Mouse (Mus musculus): Measurements from ENCODE around the gene Zdhhc13. TPM values are rescaled to one million over a fixed set of nuclear protein-coding genes. Genes with fewer than 3 reads are reported as not detected.

Zdhhc13 gene
- total RNA-seq, 2 experiments from 2014 or later: 11.2 to 13.8 TPM

DNA sequence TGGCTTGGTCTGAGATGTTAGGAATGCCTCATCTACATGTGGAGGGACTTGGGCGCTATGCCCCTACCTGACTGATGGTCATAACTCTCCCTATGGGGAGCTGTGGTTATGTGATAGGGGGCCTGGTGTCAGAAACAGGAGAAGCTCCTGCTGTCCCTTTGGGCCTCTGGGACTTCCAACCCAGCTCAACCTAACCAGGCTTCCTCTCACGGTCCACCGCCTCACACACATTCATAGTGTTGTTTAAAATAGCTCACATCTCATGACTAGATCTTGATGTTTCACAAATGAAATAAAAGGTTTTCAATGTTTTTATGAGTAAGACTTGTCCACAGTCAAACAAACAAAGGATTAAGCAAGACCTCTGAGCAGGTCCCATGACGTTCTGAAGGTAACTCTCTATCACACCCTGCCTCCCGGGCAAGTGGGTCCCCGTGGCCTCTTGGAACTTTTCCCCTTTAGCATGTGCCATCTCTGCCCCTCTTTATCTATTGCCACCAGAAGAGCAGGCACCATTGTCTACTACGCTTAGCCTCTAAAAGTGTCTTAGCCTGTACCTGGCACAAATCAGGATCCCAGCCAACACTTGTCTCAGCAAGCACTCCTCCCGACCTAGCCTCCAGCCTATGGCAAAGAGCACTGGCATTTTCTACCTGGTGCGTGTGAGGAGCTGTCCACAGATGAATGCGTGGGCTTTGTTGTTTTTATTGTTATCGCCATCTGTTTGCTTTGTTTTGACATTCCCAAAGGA is 3.9 kb upstream of the Zdhhc13 start:
- DNase-seq: no peak

DNA sequence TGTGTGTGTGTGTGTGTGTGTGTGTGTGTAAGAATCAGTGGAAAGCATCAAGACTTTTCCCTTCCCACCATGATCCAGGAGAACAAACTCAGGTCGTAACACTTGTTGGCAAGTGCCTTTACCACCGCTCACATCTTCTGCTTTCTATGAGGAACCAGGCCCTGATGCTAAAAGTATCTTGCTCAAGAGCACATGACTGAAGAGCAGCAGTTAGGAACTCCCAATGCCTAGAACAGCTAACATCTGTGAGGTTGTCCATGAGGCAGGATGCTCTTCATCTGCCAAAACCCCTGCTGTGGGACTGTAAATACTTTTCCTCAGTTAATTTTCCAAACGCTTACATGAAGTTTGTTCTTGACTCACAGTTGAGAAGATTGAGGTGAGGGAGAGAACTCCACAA is 455 bp upstream of the Zdhhc13 start:
- DNase-seq: peak in 1 of 2 experiments; percentile 37

DNA sequence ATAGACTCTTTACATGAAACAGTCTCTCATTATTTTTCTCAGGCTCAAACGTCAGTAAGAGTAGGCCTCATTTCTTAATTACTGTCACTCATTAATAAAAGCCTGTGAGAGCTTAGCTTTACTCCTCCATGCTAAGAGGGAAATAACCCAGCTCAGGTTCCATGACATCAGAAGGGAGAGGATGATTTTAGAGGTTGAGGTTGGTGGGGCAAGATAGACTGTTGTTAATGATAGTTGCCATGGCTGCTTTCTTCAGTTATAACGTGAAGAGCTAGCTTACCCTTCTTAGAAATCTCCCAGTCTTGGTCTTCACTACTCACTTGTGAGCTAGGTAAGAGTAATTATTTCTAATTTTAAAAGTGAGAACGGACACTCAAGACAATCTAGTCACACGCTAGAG is 1.3 kb downstream of the Zdhhc13 start:
- DNase-seq: no peak

DNA sequence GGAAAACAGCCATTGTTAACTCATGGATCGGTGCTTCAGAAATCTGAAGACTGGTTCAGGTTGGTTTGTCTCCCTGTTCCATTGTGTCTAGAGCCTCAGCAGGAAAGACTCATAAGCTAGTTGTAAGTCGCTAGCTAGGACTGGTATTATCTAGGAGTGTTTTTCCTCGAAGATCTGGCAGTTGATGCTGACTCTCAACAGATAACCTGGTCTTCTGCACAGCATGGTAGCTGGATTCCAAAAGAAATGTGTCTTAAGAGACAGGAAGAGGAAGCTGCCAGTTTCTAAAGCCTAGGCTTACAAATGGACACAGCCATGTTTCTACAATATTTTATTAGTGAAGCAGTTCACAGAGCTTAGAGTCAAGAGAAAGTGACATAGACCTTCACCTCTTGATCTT is 2.6 kb downstream of the Zdhhc13 start:
- no peak for DNase-seq

DNA sequence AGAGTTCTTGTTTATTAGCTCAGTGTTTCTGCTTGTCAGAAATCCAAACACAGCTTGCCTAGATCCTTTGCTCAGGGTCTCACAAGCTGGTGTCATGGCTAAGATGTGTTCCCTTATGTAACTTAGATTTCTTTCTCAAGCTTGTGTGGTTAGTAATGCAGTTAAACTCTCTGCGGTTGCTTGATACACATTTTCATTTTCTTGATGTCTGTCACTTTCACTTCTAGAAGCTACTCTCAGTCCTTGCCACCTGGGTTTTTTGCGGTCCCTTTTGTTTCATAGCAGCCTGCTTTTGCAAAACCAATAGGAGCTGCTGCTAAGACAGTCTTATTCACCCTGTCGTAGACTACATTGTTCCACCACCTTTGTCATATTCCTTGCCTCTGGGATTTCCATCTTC is 6.3 kb downstream of the Zdhhc13 start:
- DNase-seq: no peak

DNA sequence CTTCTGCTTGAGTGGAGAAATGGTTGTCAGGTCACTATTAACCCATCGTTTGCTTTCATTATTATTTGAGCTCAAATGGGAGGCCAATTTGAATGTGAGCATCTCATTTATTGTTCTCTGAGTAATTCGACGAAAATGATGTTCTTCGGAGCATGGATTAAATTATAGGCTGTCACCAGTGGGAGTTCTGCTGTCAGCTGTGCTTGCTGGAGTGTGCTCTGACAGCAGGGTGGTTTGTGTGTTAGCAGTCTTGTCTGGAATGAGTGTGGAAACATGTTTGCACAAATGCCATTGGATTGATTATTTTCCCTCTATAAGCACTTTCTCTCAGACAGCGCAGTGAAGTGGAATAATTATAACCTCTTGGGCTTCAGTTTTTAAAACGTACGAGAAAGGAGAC is 14.6 kb downstream of the Zdhhc13 start:
- DNase-seq: no peak

DNA sequence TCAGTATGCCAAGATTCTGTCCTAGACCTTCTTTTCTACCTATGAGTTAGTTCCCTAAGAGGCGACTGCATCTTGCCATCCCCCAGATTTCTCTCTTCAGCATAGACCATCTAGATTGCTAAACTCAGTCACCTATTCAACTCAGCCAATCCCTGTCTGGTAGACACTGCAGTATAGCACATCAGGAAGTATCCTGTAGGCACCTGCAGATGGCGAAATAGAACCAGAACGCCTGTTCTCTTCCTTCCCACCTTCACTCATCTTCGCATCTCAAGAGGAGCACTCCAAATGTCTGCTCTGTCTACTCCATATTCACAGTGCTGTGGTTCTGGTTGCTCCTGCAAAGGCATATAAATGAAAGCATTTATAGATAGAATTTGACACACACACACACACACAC is 17.8 kb downstream of the Zdhhc13 start:
- DNase-seq: no peak

DNA sequence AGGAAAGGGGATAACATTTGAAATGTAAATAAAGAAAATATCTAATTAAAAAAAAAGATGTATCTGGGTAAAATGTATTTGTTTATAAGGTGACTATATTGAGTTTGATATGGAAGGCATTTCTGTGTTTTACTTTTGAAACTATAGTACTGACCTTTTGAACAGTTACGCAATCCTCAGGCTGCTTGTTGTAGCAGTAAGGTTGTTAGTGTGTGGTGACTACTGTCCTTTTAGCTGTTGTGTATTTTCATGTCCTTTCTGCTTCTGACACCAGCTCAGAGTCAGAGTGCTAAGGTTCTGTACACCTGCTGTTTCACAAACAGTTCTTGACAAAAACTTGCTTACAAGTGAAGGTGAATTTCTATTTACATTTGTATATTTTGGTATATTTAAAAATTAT is 21.8 kb downstream of the Zdhhc13 start:
- no peak for DNase-seq

DNA sequence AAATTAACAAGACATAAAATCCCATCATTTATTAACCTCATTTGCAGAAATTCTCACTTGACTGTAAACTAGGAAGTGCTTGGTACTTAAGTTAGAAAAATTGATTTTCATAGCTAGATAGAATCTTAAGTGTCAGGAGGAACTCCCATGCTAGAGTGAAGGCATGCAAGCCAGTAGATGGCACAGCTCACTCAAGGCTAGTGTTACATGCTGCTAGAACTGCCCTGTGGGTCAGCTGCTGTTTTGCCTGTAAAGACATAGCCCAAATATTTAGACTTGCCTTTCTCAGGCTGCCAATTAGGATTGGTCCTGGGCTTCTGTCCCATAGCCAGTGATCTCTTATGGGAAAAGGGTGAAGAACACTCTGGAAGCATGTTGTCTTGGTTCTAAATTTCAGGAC is 23.6 kb downstream of the Zdhhc13 start:
- DNase-seq: no peak

DNA sequence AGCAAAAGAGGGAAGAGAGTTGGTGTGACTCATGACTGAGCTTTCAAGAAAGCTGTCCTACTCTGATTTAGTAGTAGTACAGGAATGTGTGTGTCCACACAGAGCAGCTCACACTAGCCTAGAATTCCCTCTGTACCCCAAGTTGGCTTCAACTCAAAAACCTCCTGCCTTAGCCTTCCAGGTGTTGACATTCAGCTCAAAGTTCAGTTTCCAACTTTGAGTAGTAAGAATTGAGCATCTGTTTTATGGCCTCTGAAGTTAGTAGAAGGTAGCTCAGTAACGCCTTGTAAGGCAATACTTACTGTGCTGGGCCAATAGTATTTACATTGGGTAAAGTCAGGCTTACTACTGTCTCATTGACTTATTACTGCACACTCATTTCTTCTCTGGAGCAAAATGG is 24.8 kb downstream of the Zdhhc13 start:
- DNase-seq: no peak

DNA sequence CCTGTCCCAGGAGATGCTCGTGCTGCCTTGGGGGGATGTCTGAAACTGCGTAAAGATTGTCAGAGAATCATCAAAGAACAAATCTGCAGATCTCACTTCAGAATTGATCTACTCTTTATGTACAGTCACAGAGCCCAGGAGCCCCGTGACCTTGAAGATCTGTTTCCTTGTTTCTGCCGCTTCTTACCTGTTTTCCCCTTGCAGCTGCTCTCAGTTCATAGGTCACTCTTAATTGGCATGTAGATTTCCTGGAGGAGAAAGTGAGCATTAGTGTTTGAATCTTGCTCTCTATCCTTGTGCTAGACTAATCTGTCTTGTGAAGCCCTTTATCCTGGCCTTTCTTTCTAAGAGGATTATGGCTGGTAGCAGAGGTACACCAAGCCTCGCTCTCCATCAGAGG is 32.9 kb downstream of the Zdhhc13 start:
- DNase-seq: no peak

DNA sequence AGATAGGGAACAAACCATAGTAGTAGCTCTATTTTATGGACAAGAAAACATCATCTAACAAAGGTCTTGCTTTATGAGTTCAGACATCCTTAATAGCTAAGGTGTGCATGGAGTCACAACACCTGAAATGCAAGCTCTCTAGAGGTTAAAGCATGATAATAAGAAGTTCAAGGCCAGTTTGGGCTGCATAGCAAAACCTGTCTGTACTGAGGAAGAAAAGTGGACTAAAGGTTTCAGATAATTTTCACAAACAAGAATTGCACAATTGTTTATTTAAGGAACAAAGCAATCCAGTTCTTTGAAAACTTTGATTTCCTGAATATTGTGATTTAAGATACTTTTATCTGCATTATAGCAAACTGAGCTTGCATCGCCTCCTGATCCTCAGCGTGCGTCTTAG is 34.8 kb downstream of the Zdhhc13 start:
- no peak for DNase-seq

DNA sequence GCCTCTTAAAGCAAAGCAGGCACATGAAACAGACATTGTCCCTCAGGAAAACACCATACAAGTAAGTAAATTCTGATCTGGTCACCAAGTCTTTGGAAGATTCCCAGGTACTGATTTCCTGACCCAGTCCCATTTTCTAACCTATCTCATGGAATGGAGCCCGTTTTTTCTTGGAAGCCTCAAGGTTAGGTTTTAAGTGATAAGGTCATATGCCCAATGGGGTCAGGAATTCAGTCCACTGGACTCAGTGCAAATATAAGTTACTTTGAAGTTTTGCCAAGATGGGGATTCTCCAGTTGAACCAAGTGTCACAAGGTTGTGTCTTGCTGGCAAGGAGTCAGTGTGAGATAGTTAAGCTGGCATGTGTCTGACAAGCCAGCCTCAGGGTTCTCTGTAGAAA is 35.9 kb downstream of the Zdhhc13 start:
- DNase-seq: no peak

DNA sequence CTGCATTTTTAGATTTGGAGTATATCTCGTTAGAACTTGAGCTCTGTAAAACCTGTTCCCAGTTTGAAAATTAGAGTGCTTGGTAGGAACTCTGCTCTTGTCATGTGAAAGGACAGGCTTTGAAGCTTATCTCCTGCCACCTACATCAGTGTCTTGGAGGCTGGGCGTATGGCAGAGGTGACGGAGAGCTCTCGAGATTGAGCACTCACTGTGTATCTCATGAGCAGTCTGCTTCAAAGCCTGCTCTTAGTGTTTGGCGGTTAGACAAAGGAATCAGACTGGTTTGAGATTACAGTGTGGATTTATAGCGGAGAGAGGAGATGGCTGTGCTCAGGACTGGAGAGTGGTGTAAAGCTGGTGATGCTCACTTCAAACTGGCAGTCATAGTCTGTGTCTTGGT is 36.4 kb downstream of the Zdhhc13 start:
- peak in 1 of 2 experiments; percentile 46 for DNase-seq

DNA sequence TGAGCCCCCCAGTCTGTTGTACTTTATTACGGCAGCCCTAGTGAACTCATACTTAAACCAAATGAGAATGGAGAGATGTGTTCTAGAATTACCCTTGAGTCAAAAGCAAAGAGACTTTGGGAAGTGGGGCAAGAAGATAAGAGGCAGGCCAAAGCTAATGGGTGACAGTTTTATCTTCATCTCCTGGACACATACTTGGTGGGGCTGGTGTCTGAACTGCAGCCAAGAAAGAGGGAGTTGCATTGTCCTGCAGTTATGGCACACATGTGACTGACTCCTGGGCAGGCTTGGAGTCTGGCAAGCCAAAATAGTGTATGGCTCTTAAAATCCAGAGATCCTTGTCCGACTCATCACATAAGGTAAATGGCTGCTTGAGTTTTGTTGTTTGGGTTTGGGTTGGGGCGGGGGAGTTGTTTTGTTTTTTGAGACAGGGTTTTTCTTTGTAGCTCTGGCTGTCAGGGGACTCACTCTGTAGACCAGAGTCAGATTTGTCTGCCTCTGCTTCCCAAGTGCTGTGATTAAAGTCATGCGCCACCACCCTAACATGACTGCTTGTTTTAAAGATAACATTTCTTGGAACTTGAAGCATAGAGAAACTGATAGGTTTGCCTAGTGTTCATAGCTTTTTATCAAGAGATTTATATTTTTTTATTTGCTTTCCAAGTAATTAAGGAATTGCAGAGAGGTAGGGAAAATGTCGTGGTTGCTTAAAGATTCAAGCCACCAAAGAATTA is 40.5 kb downstream of the Zdhhc13 start:
- DNase-seq: peak; percentile 64 to 81

DNA sequence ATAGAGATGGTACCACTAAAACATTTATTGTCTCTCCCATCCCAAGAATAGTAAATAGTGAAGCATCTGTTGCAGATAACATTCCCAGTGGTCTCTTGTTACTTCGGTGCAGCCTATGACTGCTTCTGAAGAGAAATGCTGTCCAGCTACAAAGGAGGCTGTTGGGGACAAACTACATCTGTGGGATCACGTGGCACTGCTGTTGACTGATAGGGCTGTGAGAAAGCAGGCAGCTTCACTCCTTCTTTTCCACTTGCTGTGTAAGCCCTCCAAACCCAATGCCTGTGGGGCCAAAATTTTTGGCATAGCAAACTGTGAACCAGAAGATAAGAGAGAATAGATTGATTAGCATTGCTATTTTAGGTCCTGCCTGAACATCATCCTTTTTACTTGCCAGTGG is 41.6 kb downstream of the Zdhhc13 start:
- DNase-seq: peak in 1 of 2 experiments; percentile 58

DNA sequence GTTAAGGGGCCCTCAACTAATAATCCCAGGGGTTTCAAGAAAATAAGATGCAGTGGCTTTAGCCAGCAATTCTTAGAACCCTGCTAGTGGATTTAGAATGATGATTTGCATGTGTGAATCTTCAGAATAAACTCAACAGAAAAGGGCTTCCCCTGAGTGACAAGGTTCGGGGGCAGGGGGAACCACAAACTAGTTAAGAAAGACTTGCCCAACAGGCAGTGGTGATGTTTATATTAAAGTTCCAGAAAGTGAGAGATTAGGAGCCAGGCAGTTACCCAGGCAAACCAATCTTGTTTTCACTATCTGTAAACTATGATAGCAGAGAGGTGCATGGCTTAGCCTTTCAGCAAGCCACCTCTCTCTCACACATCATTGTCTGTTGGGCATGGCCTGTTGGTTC is 43.9 kb downstream of the Zdhhc13 start:
- no peak for DNase-seq

DNA sequence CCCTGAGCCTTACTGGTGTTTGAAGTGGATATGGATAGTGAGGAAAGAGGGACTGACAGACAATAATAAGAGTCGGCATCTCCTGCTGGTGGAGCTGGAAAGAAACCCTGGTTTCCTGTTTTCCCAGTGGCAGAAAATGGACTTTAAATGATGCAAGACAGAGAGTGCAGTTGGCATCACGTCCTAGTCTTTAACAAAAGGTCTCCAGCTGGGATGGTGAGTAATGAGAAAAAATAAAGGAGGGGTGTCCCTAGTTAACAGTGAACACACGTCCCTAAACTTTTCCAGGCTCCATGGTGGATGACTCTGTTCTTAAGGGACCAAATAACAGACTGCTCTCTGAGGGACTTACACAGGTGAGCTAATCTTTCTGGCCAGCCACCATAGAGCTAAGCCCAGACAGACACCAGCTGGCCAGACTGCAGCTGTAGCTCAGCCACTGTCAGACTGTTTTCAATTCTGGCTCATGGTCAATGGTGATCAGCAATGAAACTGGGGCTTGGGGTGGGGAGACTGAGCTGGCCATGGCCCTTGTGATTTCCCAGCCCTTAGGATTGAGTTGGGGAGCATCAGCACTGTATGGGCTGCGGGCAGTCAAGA is 45.7 kb downstream of the Zdhhc13 start:
- no peak for DNase-seq

DNA sequence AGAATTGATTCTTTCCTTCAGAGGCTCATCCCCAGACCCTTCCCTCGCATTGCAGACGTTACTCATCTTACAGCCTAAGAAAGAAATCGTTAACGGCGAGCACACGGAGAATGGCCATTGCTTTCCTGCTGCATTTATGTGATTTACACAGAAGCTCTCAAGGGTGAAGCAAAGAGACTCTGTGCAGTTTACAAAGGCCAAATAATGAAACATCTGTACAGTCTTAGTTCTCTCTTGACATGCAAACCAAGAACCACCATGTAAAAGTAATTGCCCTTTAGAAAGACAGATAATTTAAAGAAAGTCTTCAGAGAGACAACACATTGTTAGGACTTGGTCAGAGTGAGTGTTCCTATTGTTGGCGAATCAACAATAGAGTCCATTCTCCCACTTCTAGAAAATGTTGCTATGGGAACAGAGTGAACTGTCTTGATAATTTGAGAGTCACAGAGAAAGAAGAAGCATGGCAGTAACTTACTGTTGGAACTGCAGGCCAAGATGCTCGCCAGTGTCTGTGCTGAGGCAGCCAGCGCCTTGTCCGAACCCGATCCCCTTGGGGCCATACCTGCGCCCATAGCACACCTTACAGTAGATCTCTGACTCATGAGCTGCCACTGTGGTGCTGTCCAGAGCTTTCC is 46.3 kb downstream of the Zdhhc13 start:
- no peak for DNase-seq

DNA sequence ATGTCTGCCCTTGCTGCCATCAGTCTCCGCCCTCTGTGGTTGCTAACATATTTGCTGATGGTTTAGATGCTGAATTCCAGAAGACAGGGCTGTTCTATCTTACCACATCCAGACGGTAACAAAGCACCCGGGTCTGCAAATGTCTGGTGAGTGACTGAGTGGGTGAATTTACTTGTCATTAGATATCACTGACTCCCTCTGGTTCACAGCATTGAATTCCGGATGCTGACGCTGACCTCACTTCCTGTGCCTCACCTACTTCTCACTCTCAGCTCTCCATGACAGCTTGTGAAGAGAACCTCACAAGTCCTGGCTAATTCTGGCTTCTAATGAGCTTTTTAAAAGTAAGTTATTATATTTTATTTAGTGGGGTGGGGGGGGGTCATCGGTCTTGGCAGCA is 48.1 kb downstream of the Zdhhc13 start:
- DNase-seq: no peak

DNA sequence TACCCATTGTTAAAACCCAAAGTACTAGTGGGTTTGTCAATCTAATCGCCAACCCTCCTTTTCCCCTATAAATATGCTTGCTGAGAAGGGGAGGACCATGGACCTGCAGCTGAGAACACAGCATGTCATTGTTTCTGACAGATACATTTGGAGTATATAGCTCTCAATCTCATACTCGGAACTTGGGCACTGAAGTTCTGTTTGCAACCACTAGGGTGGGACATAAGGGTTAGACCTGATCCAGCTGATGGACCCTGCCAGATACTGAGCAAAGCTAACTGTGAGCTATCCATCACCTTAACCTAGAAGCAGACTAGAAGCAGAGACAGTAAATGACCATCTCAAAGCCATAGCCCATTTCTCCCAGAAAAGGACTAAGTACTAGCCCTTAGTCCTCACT is 49.6 kb downstream of the Zdhhc13 start:
- no peak for DNase-seq

DNA sequence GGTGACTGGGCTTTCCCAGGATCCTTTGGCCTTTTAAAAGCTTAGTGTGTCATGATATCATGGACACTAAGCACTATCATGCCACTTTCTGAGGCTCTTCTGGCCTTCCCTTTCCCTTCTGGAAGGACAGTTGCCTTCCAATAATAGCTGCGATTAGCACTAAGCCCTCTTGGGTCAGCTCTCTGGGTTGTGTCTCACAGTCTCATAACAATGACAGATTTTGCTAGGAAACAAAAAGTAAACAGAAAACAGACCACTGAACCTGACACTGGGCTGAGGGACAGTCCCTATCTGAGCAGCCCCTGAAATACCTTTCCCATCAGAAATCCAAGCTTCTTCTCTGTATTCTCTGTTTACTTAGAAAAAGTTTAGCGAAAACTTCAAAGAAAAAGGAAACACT is 51.7 kb downstream of the Zdhhc13 start:
- peak in 1 of 2 experiments; percentile 40 for DNase-seq

DNA sequence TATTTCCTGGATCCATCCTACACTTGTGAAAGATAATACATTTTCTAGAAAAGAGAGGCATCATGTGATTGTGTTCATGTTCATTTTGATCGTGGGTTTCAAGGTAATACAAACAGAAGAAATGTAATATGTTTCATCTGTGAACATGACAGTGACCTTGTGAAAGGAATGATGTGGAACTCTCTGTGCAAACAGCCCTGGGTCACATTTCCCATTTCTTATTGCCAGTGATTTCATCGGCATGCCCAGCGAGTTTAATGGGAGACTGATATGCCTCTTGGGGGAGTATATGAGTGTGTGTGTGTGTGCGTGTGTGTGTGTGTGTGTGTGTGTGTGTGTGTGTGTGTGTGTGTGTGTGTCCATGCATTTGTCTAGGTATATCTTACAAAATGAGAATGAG is 52.7 kb downstream of the Zdhhc13 start:
- DNase-seq: no peak
